Mouse (Mus musculus) spleen, adult 2 months (tissue): ENCODE results near the gene Lipc. TPM values are rescaled to one million over a fixed set of nuclear protein-coding genes. Genes with fewer than 3 reads are reported as not detected.

Source experiments
- DNase-seq, 2 experiments: peaks; one replicate each; pipeline versions ENCODE4 v3.0.0 to v3.0.0-alpha.2; 2012 to 2021; ENCODE audit warnings: low spot score in 2 of 2, low read depth in 1 of 2
- H3K27ac ChIP-seq: fragments of 200-500 bp; 2 replicates; pipeline ENCODE4 v1.5.1; 2012; ENCODE audit warnings: low read length, inconsistent platforms; ENCODE audit not compliant: insufficient read depth
- H3K27me3 ChIP-seq: fragments of 200-500 bp; 2 replicates; pipeline ENCODE4 v1.6.1; 2012; ENCODE audit warnings: mild to moderate bottlenecking, moderate library complexity, low read length, inconsistent platforms; ENCODE audit not compliant: control insufficient read depth, insufficient read depth
- H3K36me3 ChIP-seq: fragments of 200-500 bp; 2 replicates; pipeline ENCODE4 v1.6.1; 2012; ENCODE audit warnings: mild to moderate bottlenecking, low read length, inconsistent platforms; ENCODE audit not compliant: control insufficient read depth, insufficient read depth
- H3K4me1 ChIP-seq: fragments of 200-500 bp; 2 replicates; pipeline ENCODE4 v1.6.1; 2011; ENCODE audit warnings: inconsistent platforms; ENCODE audit not compliant: control insufficient read depth, insufficient read depth, insufficient read length
- H3K4me3 ChIP-seq: fragments of 200-500 bp; 2 replicates; pipeline ENCODE4 v1.5.1; 2011; ENCODE audit warnings: mild to moderate bottlenecking, inconsistent platforms; ENCODE audit not compliant: insufficient read depth, insufficient read length; ENCODE audit errors: extremely low read depth
- CTCF ChIP-seq: fragments of 200-500 bp; IDR thresholded peaks from 2 replicates; pipeline ENCODE4 v1.5.1; 2011; ENCODE audit warnings: mild to moderate bottlenecking, inconsistent platforms; ENCODE audit not compliant: insufficient read depth, insufficient read length, insufficient replicate concordance; ENCODE audit errors: extremely low read depth
- POLR2A ChIP-seq: fragments of 200-500 bp; IDR thresholded peaks from 2 replicates; pipeline ENCODE4 v1.6.1; 2011; ENCODE audit warnings: low read depth, low read length, inconsistent platforms
- WGBS: fragments of 180-500 bp; shearing (Covaris S2); methylation state at CpG from one replicate; pipeline ENCODE4 v1.1.7; 2018; 5-methylcytosine and 5-hydroxymethylcytosine counted together
- polyA plus RNA-seq: library from polyadenylated mRNA; depleted of rRNA; stranded (reverse); fragments of >200 nt; gene quantifications from 2 replicates; pipeline ENCODE4 v1.2.3, GENCODE M21; 2012

Lipc gene
- polyA plus RNA-seq, 1 experiment: 3.7 TPM

- no peak for DNase-seq
- H3K27ac ChIP-seq: no peak overlapping the region
- H3K4me1 ChIP-seq: no peaks in the 10 kb centered on the region
- no peak overlapping the region for H3K4me3 ChIP-seq
- WGBS: 85% methylated on average over 2 of the region's 2 CpGs
- H3K36me3 ChIP-seq: no peaks in the 10 kb centered on the region
- no peaks in the 10 kb centered on the region for H3K27me3 ChIP-seq
- TF ChIP-seq POLR2A: no peak
These were observed 27.6 kb upstream of the Lipc start for GRCm38 (mm10) chr9:70979641-70980040.

GRCm38 (mm10) chr9:70979171-70979570 is 27.1 kb upstream of the Lipc start:
- no peak for DNase-seq
- WGBS: 70% methylated on average over 5 of the region's 5 CpGs
- no peaks in the 10 kb centered on the region for H3K36me3 ChIP-seq
- H3K27me3 ChIP-seq: no peaks in the 10 kb centered on the region
- H3K4me1 ChIP-seq: no peaks in the 10 kb centered on the region
- TF ChIP-seq CTCF: no peak
- no peak for TF ChIP-seq POLR2A
- H3K4me3 ChIP-seq: no peak overlapping the region
- no peak overlapping the region for H3K27ac ChIP-seq

GRCm38 (mm10) chr9:70977392-70977791 is 25.4 kb upstream of the Lipc start:
- TF ChIP-seq CTCF: no peak
- TF ChIP-seq POLR2A: no peak
- H3K4me3 ChIP-seq: no peak overlapping the region
- no peak overlapping the region for H3K27ac ChIP-seq

GRCm38 (mm10) chr9:70975921-70976320 is 23.9 kb upstream of the Lipc start:
- Histone ChIP-seq H3K27me3 (no peaks in the 10 kb centered on the region), H3K4me1 (no peaks in the 10 kb centered on the region), H3K4me3 (no peak overlapping the region), H3K36me3 (no peaks in the 10 kb centered on the region), H3K27ac (no peak overlapping the region)
- DNase-seq: no peak
- 98% methylated on average over 2 of the region's 2 CpGs for WGBS
- TF ChIP-seq POLR2A (no peak), CTCF (no peak)

More at GRCm38 (mm10) chr9:70977392-70977791, 25.4 kb upstream of the Lipc start:
- no peaks in the 10 kb centered on the region for H3K27me3 ChIP-seq
- 82% methylated on average over 1 of the region's 1 CpGs for WGBS
- no peaks in the 10 kb centered on the region for H3K4me1 ChIP-seq
- DNase-seq: no peak
- H3K36me3 ChIP-seq: no peaks in the 10 kb centered on the region

- H3K36me3 ChIP-seq: no peaks in the 10 kb centered on the region
- no peak for DNase-seq
- H3K27me3 ChIP-seq: no peaks in the 10 kb centered on the region
- no peaks in the 10 kb centered on the region for H3K4me1 ChIP-seq
- no peak overlapping the region for H3K27ac ChIP-seq
- no peak overlapping the region for H3K4me3 ChIP-seq
- TF ChIP-seq POLR2A: no peak
These were observed 21.3 kb upstream of the Lipc start for GRCm38 (mm10) chr9:70973286-70973685.

GRCm38 (mm10) chr9:70969244-70969643 is 17.2 kb upstream of the Lipc start:
- no peaks in the 10 kb centered on the region for H3K27me3 ChIP-seq
- no peak for DNase-seq
- no peak for TF ChIP-seq CTCF
- no peak for TF ChIP-seq POLR2A
- H3K4me1 ChIP-seq: no peaks in the 10 kb centered on the region
- no peak overlapping the region for H3K27ac ChIP-seq
- no peak overlapping the region for H3K4me3 ChIP-seq
- WGBS: 87% methylated on average over 3 of the region's 3 CpGs
- no peaks in the 10 kb centered on the region for H3K36me3 ChIP-seq

GRCm38 (mm10) chr9:70965999-70966994 is 14.3 kb upstream of the Lipc start:
- no peaks in the 10 kb centered on the region for H3K36me3 ChIP-seq
- no peak overlapping the region for H3K4me3 ChIP-seq
- no peak overlapping the region for H3K27ac ChIP-seq
- H3K27me3 ChIP-seq: no peaks in the 10 kb centered on the region
- DNase-seq: no peak
- H3K4me1 ChIP-seq: no peaks in the 10 kb centered on the region
- TF ChIP-seq CTCF: no peak
- TF ChIP-seq POLR2A: no peak
- 82% methylated on average over 17 of the region's 17 CpGs for WGBS
